Mouse (Mus musculus): ENCODE measurements at regions not wholly inside any gene's neighbourhood (a gene's known extent, or its start where the extent isn't known, plus 50 kb on each side); places are given as distances from the start of the nearest gene placed in this dataset.

DNA sequence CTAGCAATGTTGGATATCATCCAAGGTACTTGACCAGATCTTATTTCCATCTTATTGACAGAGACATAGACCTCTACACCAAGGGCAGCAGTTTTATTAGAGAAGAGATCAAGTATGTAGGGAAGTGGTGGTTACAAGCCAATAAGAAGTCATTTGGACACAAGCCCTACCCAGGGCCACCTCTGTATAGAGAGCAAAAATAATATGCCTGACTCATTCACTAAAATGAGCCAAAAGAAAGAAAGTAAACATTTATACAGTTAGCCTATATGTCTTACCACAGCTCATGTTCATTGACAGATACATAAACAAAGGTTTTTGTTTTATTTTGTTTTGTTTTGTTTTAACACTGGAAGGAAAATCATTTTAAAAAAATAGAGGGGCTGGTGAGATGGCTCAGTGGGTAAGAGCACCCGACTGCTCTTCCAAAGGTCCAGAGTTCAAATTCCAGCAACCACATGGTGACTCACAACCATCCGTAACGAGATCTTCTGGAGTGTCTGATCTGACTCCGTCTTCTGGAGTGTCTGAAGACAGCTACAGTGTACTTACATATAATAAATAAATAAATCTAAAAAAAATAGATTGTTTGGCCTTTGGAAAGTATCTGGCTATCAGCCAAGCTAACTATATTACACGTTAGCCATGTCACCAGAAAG lies 76.9 kb downstream of the Rlim start:
- no peak overlapping the region for H3K4me2 ChIP-seq (ENCODE audit: low read length)
- H3K27ac ChIP-seq (ENCODE audit: low read length) = no peak overlapping the region
- H3K36me3 ChIP-seq (ENCODE audit: control insufficient read depth, insufficient read depth) = no peaks in the 10 kb centered on the region
- no peaks in the 10 kb centered on the region for H3K4me1 ChIP-seq (replicated peaks; ENCODE audit: control insufficient read depth, insufficient read depth, low read length)
- H3K9ac ChIP-seq (replicated peaks; ENCODE audit: low read depth, low read length) = no peak overlapping the region
- H3K9me3 ChIP-seq (ENCODE audit: control insufficient read depth, low read length) = no peaks in the 10 kb centered on the region
- ATAC-seq = no peak
- no peaks in the 10 kb centered on the region for H3K27me3 ChIP-seq (replicated peaks; ENCODE audit: control insufficient read depth, insufficient read depth, low read length)
- WGBS = 76% methylated on average over 5 of the region's 5 CpGs
- H3K4me3 ChIP-seq (replicated peaks; ENCODE audit: low read length) = no peak overlapping the region

GRCm38 (mm10) chrX:103879329-103879935 lies 57.6 kb upstream of the Slc16a2 start:
- Histone ChIP-seq H3K9me3 (ENCODE audit: control insufficient read depth, low read length) (no peaks in the 10 kb centered on the region), H3K4me3 (replicated peaks; ENCODE audit: low read length) (0 out of 2 replicates have a peak overlapping the region, but pooled peaks have one; percentile 13), H3K4me2 (ENCODE audit: low read length) (peak overlapping the region; percentile 29), H3K27me3 (replicated peaks; ENCODE audit: control insufficient read depth, insufficient read depth, low read length) (peaks cover 10% of the 10 kb centered on the region), H3K36me3 (ENCODE audit: control insufficient read depth, insufficient read depth) (no peaks in the 10 kb centered on the region), H3K9ac (replicated peaks; ENCODE audit: low read depth, low read length) (no peak overlapping the region), H3K4me1 (replicated peaks; ENCODE audit: control insufficient read depth, insufficient read depth, low read length) (no peaks in the 10 kb centered on the region), H3K27ac (ENCODE audit: low read length) (no peak overlapping the region)
- WGBS = 22% methylated on average over 18 of the region's 24 CpGs
- no peak for ATAC-seq

Data from forebrain, embryonic 16.5 days (tissue).